Mouse (Mus musculus) ES-E14 (cell line): ENCODE measurements around the gene Rnf111. TPM values are rescaled to one million over a fixed set of nuclear protein-coding genes. Genes with fewer than 3 reads are reported as not detected.

Experiments used
- DNase-seq: peaks from one replicate; pipeline ENCODE4 v3.0.0-alpha.2; 2013; ENCODE audit warnings: low read depth, low spot score
- H3K27ac ChIP-seq: 2 replicates; pipeline ENCODE4 v1.5.1; 2012; ENCODE audit warnings: low read depth, mild to moderate bottlenecking, low read length, moderate library complexity, mixed read lengths; ENCODE audit not compliant: poor library complexity, insufficient read depth, severe bottlenecking
- H3K36me3 ChIP-seq: 2 replicates; pipeline ENCODE4 v1.6.1; 2012; ENCODE audit warnings: mild to moderate bottlenecking, low read length, moderate library complexity, mixed read lengths; ENCODE audit not compliant: control insufficient read depth, poor library complexity, insufficient read depth, severe bottlenecking
- H3K4me1 ChIP-seq, 2 experiments: fragments of 150-350 bp in 1 of 2; sonication (generic) in 1 of 2; 2 replicates each; pipeline ENCODE4 v1.6.1; 2012; ENCODE audit warnings: low read length in 2 of 2, mild to moderate bottlenecking in 1 of 2, mixed read lengths in 1 of 2; ENCODE audit not compliant: control insufficient read depth in 2 of 2, insufficient read depth in 2 of 2, poor library complexity in 1 of 2
- H3K4me3 ChIP-seq, 2 experiments: fragments of 150-350 bp in 1 of 2; sonication (generic) in 1 of 2; 2 replicates each; pipeline ENCODE4 v1.5.1; 2012; ENCODE audit warnings: low read length in 2 of 2, low read depth in 1 of 2, mild to moderate bottlenecking in 1 of 2, mixed read lengths in 1 of 2; ENCODE audit not compliant: insufficient read depth in 1 of 2, poor library complexity in 1 of 2, severe bottlenecking in 1 of 2
- H3K9ac ChIP-seq: 2 replicates; pipeline ENCODE4 v1.6.1; 2012; ENCODE audit warnings: low read depth, mild to moderate bottlenecking, low read length, mixed read lengths; ENCODE audit not compliant: poor library complexity, insufficient read depth, severe bottlenecking
- H3K9me3 ChIP-seq: fragments of 150-350 bp; sonication (generic); 2 replicates; pipeline ENCODE4 v1.6.1; 2012; ENCODE audit warnings: low read depth, mild to moderate bottlenecking, low read length; ENCODE audit not compliant: control insufficient read depth, insufficient read depth
- CHD2 ChIP-seq: IDR thresholded peaks from 2 replicates; pipeline ENCODE4 v1.6.1; 2014; ENCODE audit warnings: mild to moderate bottlenecking, low read depth, low read length, inconsistent platforms
- HCFC1 ChIP-seq: IDR thresholded peaks from 2 replicates; pipeline ENCODE4 v1.6.1; 2012; ENCODE audit warnings: low read length, inconsistent platforms, borderline replicate concordance; ENCODE audit not compliant: insufficient read depth
- MAFK ChIP-seq: IDR thresholded peaks from 2 replicates; pipeline ENCODE4 v1.6.1; 2014; ENCODE audit warnings: mild to moderate bottlenecking, low read depth, low read length, inconsistent platforms; ENCODE audit not compliant: insufficient read depth
- ZC3H11A ChIP-seq: IDR thresholded peaks from 2 replicates; pipeline ENCODE4 v1.6.1; 2012; ENCODE audit warnings: low read depth, mild to moderate bottlenecking, inconsistent platforms, low read length, borderline replicate concordance
- ZNF384 ChIP-seq: IDR thresholded peaks from 2 replicates; pipeline ENCODE4 v1.6.1; 2012; ENCODE audit warnings: low read depth, low read length, inconsistent platforms
- in situ Hi-C, 2 experiments: fragments of 600-800 bp; cut with MboI; formaldehyde crosslinking; loops; one replicate each; pipeline ENCODE4 v1.15.1; 2025; ENCODE audit warnings: low sequenced_read_pairs in 2 of 2, inconsistent platforms in 1 of 2; ENCODE audit not compliant: unreplicated experiment in 2 of 2
- total RNA-seq: library from RNA; depleted of rRNA; stranded (reverse); fragments of 300-350 nt; gene quantifications from 2 replicates; pipeline ENCODE4 v1.2.3, GENCODE M21; 2012

Rnf111 gene
- total RNA-seq, 1 experiment = 24.3 TPM

DNA sequence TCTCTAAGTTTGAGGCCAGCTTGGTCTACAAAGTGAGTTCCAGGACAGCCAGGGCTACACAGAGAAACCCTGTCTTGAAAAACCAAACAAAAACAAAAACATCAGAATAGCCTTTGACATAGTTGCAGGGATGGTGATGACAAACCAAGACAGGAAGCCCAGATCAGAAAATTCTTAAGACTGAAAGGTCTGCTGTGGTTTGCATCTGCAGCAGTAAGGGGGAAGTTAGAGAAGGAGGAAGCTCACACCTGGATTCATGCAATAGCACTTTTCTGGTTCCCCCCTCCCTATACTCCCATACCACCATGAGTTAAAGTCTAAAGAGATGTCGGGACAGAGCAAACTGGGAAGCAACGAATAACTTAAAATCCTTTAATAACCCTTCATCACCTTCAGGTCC is 2.7 kb upstream of the Rnf111 start:
- Histone ChIP-seq H3K27ac (no peak overlapping the region), H3K9ac (no peak overlapping the region), H3K4me3 (no peak overlapping the region), H3K4me1 (0 out of 4 replicates have a peak, but pooled peaks cover 0 to 2% of the 10 kb centered on the region in 2 experiments), H3K36me3 (no peaks in the 10 kb centered on the region), H3K9me3 (no peaks in the 10 kb centered on the region)
- TF ChIP-seq MAFK (no peak), ZNF384 (no peak), ZC3H11A (no peak), HCFC1 (no peak), CHD2 (no peak)
- DNase-seq = no peak
- in situ Hi-C loops = no loop called here

DNA sequence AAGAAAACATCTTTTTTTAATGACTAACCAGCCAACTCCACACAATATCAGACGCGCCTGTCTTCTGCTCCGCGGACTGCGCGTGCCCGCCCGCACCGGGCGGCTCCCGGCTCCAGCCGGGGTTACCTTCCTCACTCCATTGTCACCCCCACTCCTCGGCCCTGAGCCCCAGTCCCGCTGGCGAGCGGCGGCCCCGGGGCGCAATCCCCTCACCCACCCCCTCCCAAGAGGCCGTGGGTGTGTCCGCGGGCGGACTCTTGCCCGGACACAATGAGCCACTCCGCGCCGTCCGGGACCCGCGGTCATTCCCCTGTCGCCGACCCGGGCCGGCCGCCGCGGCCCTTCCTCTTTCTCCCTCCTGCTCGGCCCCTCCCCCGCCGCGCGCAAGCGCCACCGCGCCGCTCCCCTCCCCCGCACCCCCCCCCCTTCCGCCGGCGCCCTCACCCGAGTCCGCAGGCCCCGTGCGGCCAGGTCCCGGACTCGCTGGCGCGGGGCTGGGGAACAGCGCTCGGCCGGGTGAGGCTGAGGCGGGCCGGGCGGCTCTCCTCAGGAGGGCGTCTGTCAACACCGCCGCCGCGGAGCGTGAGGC is 416 bp downstream of the Rnf111 start:
- DNase-seq = no peak
- in situ Hi-C loops = no loop called here
- H3K4me1 ChIP-seq = peaks cover 0 to 4% of the 10 kb centered on the region in 2 experiments; a peak in 1 of 4 replicates
- H3K27ac ChIP-seq = peak overlapping the region; percentile 90
- peak overlapping the region; percentile 98 for H3K9ac ChIP-seq
- TF ChIP-seq HCFC1 (no peak), ZNF384 (no peak), MAFK (no peak), ZC3H11A (no peak), CHD2 (no peak)
- H3K9me3 ChIP-seq = no peaks in the 10 kb centered on the region
- H3K36me3 ChIP-seq = no peaks in the 10 kb centered on the region
- peak overlapping the region; percentile 88 to 89 for H3K4me3 ChIP-seq

DNA sequence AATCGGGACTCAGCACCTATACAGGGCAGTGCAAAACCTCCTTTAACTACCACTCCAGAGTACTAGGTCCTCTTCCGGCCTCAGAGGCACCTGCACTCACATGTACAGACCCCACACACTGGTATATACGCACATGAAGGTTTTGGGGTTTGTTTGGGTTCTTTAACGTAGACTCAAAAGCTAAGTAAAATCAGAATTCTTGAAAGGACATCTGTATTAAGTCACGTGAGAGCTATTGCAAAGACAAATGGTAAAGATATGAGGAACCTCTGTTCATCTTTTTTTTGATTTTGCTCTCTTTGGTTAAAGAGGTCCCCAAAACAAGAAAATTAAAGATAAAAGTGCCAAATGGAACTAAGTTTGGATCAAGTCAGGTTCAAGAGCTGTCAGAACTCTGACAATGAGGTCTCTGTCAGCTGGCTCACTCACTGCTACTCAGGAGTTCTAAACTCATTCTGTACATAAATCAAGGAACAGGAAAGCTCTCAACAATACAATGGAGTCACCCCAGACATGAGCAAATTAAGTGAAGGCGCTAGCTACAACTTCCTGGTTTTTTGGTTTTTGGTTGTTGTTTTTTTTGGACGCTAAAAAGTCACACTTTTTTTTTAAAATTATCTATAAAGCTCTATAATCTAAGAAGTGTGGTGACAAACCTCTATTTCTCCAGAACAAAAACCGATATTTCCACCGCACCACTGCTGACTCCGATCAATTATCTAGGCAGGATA is 1.1 kb downstream of the Rnf111 start:
- peaks cover 0 to 5% of the 10 kb centered on the region in 2 experiments; a peak in 1 of 4 replicates for H3K4me1 ChIP-seq
- in situ Hi-C loops = no loop called here
- H3K4me3 ChIP-seq = peak overlapping the region; percentile 88 to 89
- peak overlapping the region; percentile 98; the same call in 1 of the 2 replicates for H3K9ac ChIP-seq
- no peak for TF ChIP-seq ZC3H11A
- no peaks in the 10 kb centered on the region for H3K9me3 ChIP-seq
- H3K36me3 ChIP-seq = no peaks in the 10 kb centered on the region; the same call in 1 of the 2 replicates
- no peak overlapping the region; the same call in 1 of the 2 replicates for H3K27ac ChIP-seq
- DNase-seq = no peak

DNA sequence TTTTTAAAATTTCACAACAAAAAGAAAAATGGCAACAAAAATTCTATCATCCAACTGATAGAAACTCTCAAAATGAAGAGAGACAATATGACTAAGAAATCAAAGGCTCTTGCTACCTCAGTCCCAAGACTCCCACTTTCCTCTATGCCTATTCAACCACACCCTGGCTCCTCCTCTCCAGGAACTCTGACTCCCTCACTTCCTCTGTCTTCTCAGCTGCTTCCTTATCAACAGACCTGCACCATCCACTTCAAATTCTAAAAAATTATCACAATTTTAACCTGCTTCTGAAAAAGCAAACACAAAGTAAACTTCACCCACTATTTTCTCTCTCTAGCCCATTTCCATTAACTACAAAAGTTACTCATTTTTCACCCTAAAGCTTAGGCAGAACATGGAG is 6.5 kb downstream of the Rnf111 start:
- no peaks in the 10 kb centered on the region for H3K9me3 ChIP-seq
- no peaks in the 10 kb centered on the region; the same call in 1 of the 2 replicates for H3K36me3 ChIP-seq
- H3K4me3 ChIP-seq = no peak overlapping the region
- H3K27ac ChIP-seq = no peak overlapping the region
- in situ Hi-C loops = no loop called here
- TF ChIP-seq CHD2 (no peak), HCFC1 (no peak), ZNF384 (no peak), MAFK (no peak), ZC3H11A (no peak)
- DNase-seq = no peak
- no peak overlapping the region for H3K9ac ChIP-seq
- peaks cover 0 to 7% of the 10 kb centered on the region in 2 experiments; a peak in 2 of 4 replicates for H3K4me1 ChIP-seq
